Mouse (Mus musculus): Measurements from ENCODE around the gene Bhlhe40. TPM values are rescaled to one million over a fixed set of nuclear protein-coding genes. Genes with fewer than 3 reads are reported as not detected.

Gene Bhlhe40
- polyA plus RNA-seq, 1 experiment, result 0.17 TPM

DNA sequence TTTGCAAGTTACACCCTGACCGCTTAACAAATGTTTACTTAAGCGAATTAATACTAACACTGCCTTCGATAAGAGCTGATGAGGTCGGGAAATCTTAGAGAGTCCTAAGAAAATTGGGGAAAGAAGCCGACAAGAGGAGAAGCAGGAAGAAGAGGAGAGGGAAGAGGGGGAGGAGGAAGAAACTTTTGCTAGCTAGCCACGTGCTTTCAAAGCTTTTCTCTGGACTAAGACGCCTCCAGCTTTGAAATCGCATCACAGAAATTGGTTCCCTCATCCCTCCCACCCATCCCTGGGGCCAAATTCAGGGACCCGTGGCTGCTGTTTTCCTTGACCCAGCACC is 48.7 kb downstream of the Bhlhe40 start:
- peaks cover 5% of the 10 kb centered on the region for H3K4me1 ChIP-seq (ENCODE audit: control insufficient read depth)
- no peaks in the 10 kb centered on the region for H3K36me3 ChIP-seq (ENCODE audit: control insufficient read depth)
- no peak overlapping the region for H3K4me3 ChIP-seq (replicated peaks)
- no peak for TF ChIP-seq TAL1 (IDR thresholded peaks at IDR 0.05; ENCODE audit: low read length)
- no peak for TF ChIP-seq GATA1 (IDR thresholded peaks at IDR 0.05; ENCODE audit: low read length)
- H3K9me3 ChIP-seq (ENCODE audit: control insufficient read depth, low read length), result no peaks in the 10 kb centered on the region
- peaks cover 16% of the 10 kb centered on the region for H3K27me3 ChIP-seq (ENCODE audit: control insufficient read depth)

DNA sequence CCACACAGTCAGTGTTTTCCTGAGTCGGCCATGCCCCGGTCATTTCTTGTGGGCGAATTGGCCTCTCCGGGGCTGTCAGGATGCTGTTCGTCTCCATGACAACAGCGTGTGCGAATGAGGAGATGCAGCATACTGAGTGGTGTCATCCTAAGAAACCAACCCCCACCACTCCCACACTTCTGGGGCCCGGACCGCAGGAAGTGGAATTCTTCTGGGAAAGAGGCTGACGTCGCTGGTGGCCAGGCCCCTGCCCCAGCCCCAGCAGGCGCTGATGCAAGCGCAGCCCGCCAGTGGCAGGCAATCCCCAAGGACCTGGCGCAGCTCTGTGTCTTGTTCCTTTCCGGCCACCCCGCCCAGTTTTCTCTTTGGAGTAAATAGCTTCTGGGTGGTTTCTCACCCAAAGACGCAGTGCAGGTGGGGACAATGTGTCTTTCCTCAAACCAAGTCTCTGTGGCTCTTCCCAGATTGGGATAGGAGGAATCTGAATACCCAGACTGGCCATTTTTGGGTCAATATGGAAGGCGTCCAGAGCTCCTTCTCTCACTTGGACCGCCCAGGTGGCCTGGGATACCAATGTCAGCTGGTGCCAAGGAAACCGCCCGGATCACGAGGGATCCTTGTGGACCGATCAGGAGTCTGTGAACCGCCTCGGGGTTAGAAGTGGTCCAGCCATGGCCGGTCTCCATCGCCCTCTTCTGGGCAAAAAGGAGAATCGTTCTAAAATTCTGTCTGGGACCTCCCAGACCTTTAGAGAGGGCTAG is 49.2 kb downstream of the Bhlhe40 start:
- Histone ChIP-seq H3K4me3 (replicated peaks) (no peak overlapping the region), H3K36me3 (ENCODE audit: control insufficient read depth) (no peaks in the 10 kb centered on the region), H3K4me1 (ENCODE audit: control insufficient read depth) (peaks cover 2% of the 10 kb centered on the region), H3K9me3 (ENCODE audit: control insufficient read depth, low read length) (no peaks in the 10 kb centered on the region), H3K27me3 (ENCODE audit: control insufficient read depth) (peaks cover 16% of the 10 kb centered on the region)
- TF ChIP-seq TAL1 (IDR thresholded peaks at IDR 0.05; ENCODE audit: low read length) (no peak), GATA1 (IDR thresholded peaks at IDR 0.05; ENCODE audit: low read length) (no peak)

DNA sequence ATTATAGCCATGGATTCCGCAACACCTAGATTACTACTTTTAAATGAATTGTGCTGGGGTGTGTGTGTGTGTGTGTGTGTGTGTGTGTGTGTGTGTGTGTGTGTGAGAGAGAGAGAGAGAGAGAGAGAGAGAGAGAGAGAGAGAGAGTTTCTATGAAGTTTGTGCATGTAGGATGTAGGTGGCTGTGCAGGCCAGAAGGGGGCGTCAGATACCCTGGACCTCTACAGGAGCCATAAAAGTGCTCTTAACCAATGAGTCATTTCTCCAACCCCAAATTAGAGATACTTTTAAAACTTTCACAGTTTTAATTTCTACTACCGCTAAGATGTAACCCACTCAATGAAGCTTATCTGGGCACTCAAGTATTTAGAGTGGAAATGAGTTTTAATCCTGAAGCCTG is 50.2 kb downstream of the Bhlhe40 start:
- Histone ChIP-seq H3K36me3 (ENCODE audit: control insufficient read depth) (no peaks in the 10 kb centered on the region), H3K4me1 (ENCODE audit: control insufficient read depth) (no peaks in the 10 kb centered on the region; the same call in 1 of the 2 replicates), H3K27me3 (ENCODE audit: control insufficient read depth) (peaks cover 16% of the 10 kb centered on the region), H3K9me3 (ENCODE audit: control insufficient read depth, low read length) (no peaks in the 10 kb centered on the region), H3K4me3 (replicated peaks) (no peak overlapping the region)
- TF ChIP-seq GATA1 (IDR thresholded peaks at IDR 0.05; ENCODE audit: low read length) (no peak), TAL1 (IDR thresholded peaks at IDR 0.05; ENCODE audit: low read length) (no peak)

DNA sequence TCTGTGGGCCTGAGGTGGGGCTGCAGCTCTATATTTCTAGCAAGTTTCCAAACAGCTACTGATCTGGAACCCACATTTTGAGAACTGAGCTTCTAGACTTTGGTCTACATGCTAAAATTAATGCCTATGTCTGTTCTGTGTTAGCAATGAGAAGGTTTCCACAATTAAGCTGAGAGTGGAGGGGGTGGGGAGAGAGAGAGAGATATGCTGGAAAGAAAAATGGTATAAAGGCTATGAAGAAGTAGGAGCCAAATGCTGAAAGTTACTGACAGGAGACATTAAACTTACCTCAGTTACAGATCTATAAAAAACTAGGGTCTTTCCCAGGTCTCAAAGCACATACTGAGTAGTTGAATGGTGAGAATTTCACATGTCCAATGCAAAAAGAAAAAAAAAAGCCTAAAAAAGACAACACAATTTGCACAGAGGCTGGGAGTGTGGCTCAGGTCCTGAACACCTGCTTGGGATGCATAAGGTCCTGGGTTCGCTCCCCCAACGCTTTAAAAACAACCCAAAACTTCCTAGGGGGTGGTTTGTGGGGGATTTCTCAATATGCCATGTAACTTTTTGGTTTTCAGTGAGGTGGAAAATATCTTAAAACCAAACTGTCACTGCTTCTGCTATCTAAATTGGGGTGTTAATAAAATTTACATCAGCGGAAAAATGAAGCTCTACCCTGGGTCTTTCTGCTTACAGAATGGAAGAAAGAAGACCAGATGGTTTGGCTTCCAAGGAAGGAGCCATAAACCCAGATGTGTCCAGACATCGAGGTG is 50.9 kb downstream of the Bhlhe40 start:
- TF ChIP-seq TAL1 (IDR thresholded peaks at IDR 0.05; ENCODE audit: low read length) (no peak), GATA1 (IDR thresholded peaks at IDR 0.05; ENCODE audit: low read length) (no peak)
- no peak overlapping the region for H3K4me3 ChIP-seq (replicated peaks)
- no peaks in the 10 kb centered on the region for H3K36me3 ChIP-seq (ENCODE audit: control insufficient read depth)
- peaks cover 16% of the 10 kb centered on the region for H3K27me3 ChIP-seq (ENCODE audit: control insufficient read depth)
- H3K9me3 ChIP-seq (ENCODE audit: control insufficient read depth, low read length), result no peaks in the 10 kb centered on the region
- H3K4me1 ChIP-seq (ENCODE audit: control insufficient read depth), result no peaks in the 10 kb centered on the region; the same call in 1 of the 2 replicates

DNA sequence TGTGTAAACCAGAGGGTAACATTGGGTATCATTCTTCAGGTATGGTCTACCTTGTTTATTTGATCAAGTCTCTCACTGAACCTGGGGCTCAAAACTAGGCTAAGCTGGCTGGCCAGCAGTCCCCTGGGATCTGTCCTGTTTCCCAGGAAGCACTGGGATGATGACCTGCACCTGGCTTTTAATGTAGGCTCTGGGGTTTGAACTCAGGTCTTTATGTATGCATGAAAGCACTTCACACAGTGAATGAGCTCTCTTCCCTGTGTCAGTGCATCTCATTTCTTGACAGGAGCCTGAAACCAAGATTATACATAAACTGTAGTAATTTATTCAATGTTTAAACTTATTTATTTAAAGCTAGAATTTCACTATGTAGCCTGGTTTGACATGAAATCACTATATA is 51.7 kb downstream of the Bhlhe40 start:
- H3K36me3 ChIP-seq (ENCODE audit: control insufficient read depth), result no peaks in the 10 kb centered on the region
- no peaks in the 10 kb centered on the region for H3K9me3 ChIP-seq (ENCODE audit: control insufficient read depth, low read length)
- H3K4me1 ChIP-seq (ENCODE audit: control insufficient read depth), result no peaks in the 10 kb centered on the region; the same call in 1 of the 2 replicates
- peaks cover 16% of the 10 kb centered on the region for H3K27me3 ChIP-seq (ENCODE audit: control insufficient read depth)
- H3K4me3 ChIP-seq (replicated peaks), result no peak overlapping the region
- TF ChIP-seq GATA1 (IDR thresholded peaks at IDR 0.05; ENCODE audit: low read length), result no peak
- TF ChIP-seq TAL1 (IDR thresholded peaks at IDR 0.05; ENCODE audit: low read length), result no peak

DNA sequence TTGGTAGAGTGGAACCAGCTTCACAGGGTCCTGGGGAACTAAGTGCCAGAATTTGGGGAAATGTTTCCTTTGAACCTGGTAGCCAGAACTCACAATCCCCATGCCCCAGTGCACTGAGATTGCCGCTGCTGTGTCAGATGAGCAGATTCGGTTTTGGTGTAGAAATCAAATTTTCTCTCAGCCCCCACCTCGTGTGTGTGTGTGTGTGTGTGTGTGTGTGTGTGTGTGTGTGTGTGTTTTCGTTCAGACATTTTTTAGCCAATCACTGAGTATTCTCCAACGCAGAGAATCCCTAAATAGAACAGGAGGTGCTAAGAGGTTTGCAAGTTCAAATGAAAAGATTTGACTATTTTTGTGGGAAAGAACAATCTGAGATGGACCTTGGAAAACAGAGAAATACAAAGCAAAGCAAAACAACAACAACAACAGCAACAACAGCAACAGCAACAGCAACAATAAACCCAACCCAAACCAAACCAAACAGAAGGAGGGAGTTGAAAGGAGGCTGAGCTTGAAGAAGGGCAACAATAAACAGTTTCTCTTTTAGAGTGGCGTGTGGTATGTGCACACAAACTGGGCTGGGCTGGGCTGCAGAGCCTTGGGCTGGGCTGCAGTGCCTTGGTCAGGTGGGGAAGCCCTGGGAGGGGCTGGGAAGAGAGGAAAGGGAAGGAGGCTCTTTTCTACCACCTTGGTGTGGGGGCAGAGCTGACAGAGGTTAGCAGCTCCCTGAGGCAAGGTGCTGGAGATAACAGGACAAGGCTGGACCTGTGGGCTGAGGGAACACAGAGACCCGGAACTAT is 52.9 kb downstream of the Bhlhe40 start:
- H3K4me3 ChIP-seq (replicated peaks), result no peak overlapping the region
- H3K36me3 ChIP-seq (ENCODE audit: control insufficient read depth), result no peaks in the 10 kb centered on the region
- peaks cover 16% of the 10 kb centered on the region for H3K27me3 ChIP-seq (ENCODE audit: control insufficient read depth)
- TF ChIP-seq TAL1 (IDR thresholded peaks at IDR 0.05; ENCODE audit: low read length), result no peak
- TF ChIP-seq GATA1 (IDR thresholded peaks at IDR 0.05; ENCODE audit: low read length), result no peak
- no peaks in the 10 kb centered on the region; the same call in 1 of the 2 replicates for H3K4me1 ChIP-seq (ENCODE audit: control insufficient read depth)
- no peaks in the 10 kb centered on the region for H3K9me3 ChIP-seq (ENCODE audit: control insufficient read depth, low read length)

Other genes with a start within 250 kb of the Bhlhe40 start
- gene Arl8b, start 122.5 kb downstream of the Bhlhe40 start, polyA plus RNA-seq (2012), result 0.39 and 0.47 TPM in 2 replicates
- 0.10 and 0.15 TPM in 2 replicates for gene Edem1, start 168.0 kb downstream of the Bhlhe40 start, polyA plus RNA-seq (2012)

Measured in erythroblast, embryonic 14.5 days (primary cell).